Mouse (Mus musculus): ENCODE results near the gene Sart1. TPM values are rescaled to one million over a fixed set of nuclear protein-coding genes. Genes with fewer than 3 reads are reported as not detected.

The Sart1 gene
- total RNA-seq, 2 experiments from 2014 or later = 65.9 to 83.8 TPM

Other genes with a start within 250 kb of the Sart1 start
- 14.8 and 16.2 TPM in 2 replicates for gene Pacs1, start 115.6 kb downstream of the Sart1 start, total RNA-seq (2015)
- 5.1 and 7.1 TPM in 2 replicates for gene Pacs1, start 115.6 kb downstream of the Sart1 start, total RNA-seq (2017)
- gene Sf3b2, start 93.2 kb downstream of the Sart1 start, total RNA-seq (2015) = 119 and 147 TPM in 2 replicates
- 239 and 261 TPM in 2 replicates for gene Sf3b2, start 93.2 kb downstream of the Sart1 start, total RNA-seq (2017)
- not detected in 2 replicates for gene Gal3st3, start 90.4 kb downstream of the Sart1 start, total RNA-seq (2015)
- gene Gal3st3, start 90.4 kb downstream of the Sart1 start, total RNA-seq (2017) = not detected in 2 replicates
- not detected in 2 replicates for gene Catsper1, start 53.0 kb downstream of the Sart1 start, total RNA-seq (2015)
- not detected in 2 replicates for gene Catsper1, start 53.0 kb downstream of the Sart1 start, total RNA-seq (2017)
- not detected in 2 replicates for gene Cst6, start 39.1 kb downstream of the Sart1 start, total RNA-seq (2015)
- gene Cst6, start 39.1 kb downstream of the Sart1 start, total RNA-seq (2017) = not detected in 2 replicates
- gene Eif1ad, start 22.0 kb downstream of the Sart1 start, total RNA-seq (2015) = 48.9 and 54.7 TPM in 2 replicates
- gene Eif1ad, start 22.0 kb downstream of the Sart1 start, total RNA-seq (2017) = 67.8 and 86.2 TPM in 2 replicates
- 499 and 504 TPM in 2 replicates for gene Banf1, start 21.5 kb downstream of the Sart1 start, total RNA-seq (2015)
- 66.7 and 68.5 TPM in 2 replicates for gene Banf1, start 21.5 kb downstream of the Sart1 start, total RNA-seq (2017)
- not detected in 2 replicates for gene Tsga10ip, start 13.8 kb upstream of the Sart1 start, total RNA-seq (2015)
- 0.34 TPM in 1 of 2 replicates, not detected in the other for gene Tsga10ip, start 13.8 kb upstream of the Sart1 start, total RNA-seq (2017)
- 120 and 142 TPM in 2 replicates for gene Drap1, start 36.3 kb upstream of the Sart1 start, total RNA-seq (2015)
- gene Drap1, start 36.3 kb upstream of the Sart1 start, total RNA-seq (2017) = 105 and 109 TPM in 2 replicates
- gene AI837181, start 36.4 kb upstream of the Sart1 start, total RNA-seq (2015) = 18.4 and 18.6 TPM in 2 replicates
- gene AI837181, start 36.4 kb upstream of the Sart1 start, total RNA-seq (2017) = 8.6 and 11.9 TPM in 2 replicates
- gene Fosl1, start 58.8 kb upstream of the Sart1 start, total RNA-seq (2015) = 0.47 and 0.98 TPM in 2 replicates
- 1.2 TPM in 1 of 2 replicates, not detected in the other for gene Fosl1, start 58.8 kb upstream of the Sart1 start, total RNA-seq (2017)
- gene Ccdc85b, start 69.2 kb upstream of the Sart1 start, total RNA-seq (2015) = 0.99 and 1.2 TPM in 2 replicates
- 2.5 and 3.0 TPM in 2 replicates for gene Ccdc85b, start 69.2 kb upstream of the Sart1 start, total RNA-seq (2017)
- gene Fibp, start 71.9 kb upstream of the Sart1 start, total RNA-seq (2015) = 50.2 and 73.5 TPM in 2 replicates
- gene Fibp, start 71.9 kb upstream of the Sart1 start, total RNA-seq (2017) = 107 and 197 TPM in 2 replicates
- gene Ctsw, start 79.8 kb upstream of the Sart1 start, total RNA-seq (2015) = 0.47 and 0.83 TPM in 2 replicates
- 0.44 and 0.79 TPM in 2 replicates for gene Ctsw, start 79.8 kb upstream of the Sart1 start, total RNA-seq (2017)
- gene Efemp2, start 85.3 kb upstream of the Sart1 start, total RNA-seq (2015) = 0.54 TPM in 1 of 2 replicates, not detected in the other
- not detected in 2 replicates for gene Efemp2, start 85.3 kb upstream of the Sart1 start, total RNA-seq (2017)
- gene Mus81, start 99.7 kb upstream of the Sart1 start, total RNA-seq (2015) = 20.4 and 28.8 TPM in 2 replicates
- 10.3 and 11.6 TPM in 2 replicates for gene Mus81, start 99.7 kb upstream of the Sart1 start, total RNA-seq (2017)
- 1,737 and 1,793 TPM in 2 replicates for gene Cfl1, start 101.8 kb upstream of the Sart1 start, total RNA-seq (2015)
- gene Cfl1, start 101.8 kb upstream of the Sart1 start, total RNA-seq (2017) = 1,233 and 1,355 TPM in 2 replicates
- 0.66 and 1.7 TPM in 2 replicates for gene 1700020D05Rik, start 115.1 kb upstream of the Sart1 start, total RNA-seq (2015)
- gene 1700020D05Rik, start 115.1 kb upstream of the Sart1 start, total RNA-seq (2017) = 1.5 TPM in 1 of 2 replicates, not detected in the other
- gene Snx32, start 121.8 kb upstream of the Sart1 start, total RNA-seq (2015) = 0.73 and 2.8 TPM in 2 replicates
- 1.7 and 1.9 TPM in 2 replicates for gene Snx32, start 121.8 kb upstream of the Sart1 start, total RNA-seq (2017)
- not detected in 2 replicates for gene Ovol1, start 171.9 kb upstream of the Sart1 start, total RNA-seq (2015)
- gene Ovol1, start 171.9 kb upstream of the Sart1 start, total RNA-seq (2017) = not detected in 2 replicates
- 8.9 and 10.5 TPM in 2 replicates for gene Ap5b1, start 179.3 kb upstream of the Sart1 start, total RNA-seq (2015)
- 7.4 and 9.6 TPM in 2 replicates for gene Ap5b1, start 179.3 kb upstream of the Sart1 start, total RNA-seq (2017)
- 80.3 and 150 TPM in 2 replicates for gene Rnaseh2c, start 213.2 kb upstream of the Sart1 start, total RNA-seq (2015)
- gene Rnaseh2c, start 213.2 kb upstream of the Sart1 start, total RNA-seq (2017) = 83.2 and 112 TPM in 2 replicates
- 35.1 and 40.2 TPM in 2 replicates for gene Kat5, start 221.5 kb upstream of the Sart1 start, total RNA-seq (2015)
- gene Kat5, start 221.5 kb upstream of the Sart1 start, total RNA-seq (2017) = 51.8 and 60.1 TPM in 2 replicates
- gene Rela, start 248.8 kb upstream of the Sart1 start, total RNA-seq (2015) = 37.2 and 40.0 TPM in 2 replicates
- gene Rela, start 248.8 kb upstream of the Sart1 start, total RNA-seq (2017) = 36.4 and 43.2 TPM in 2 replicates

All from megakaryocyte progenitor cell, adult 5-6 weeks (primary cell).